Mouse (Mus musculus) forebrain, embryonic 14.5 days (tissue): Measurements from ENCODE around the gene Hyal6. TPM values are rescaled to one million over a fixed set of nuclear protein-coding genes. Genes with fewer than 3 reads are reported as not detected.

Experiments used
- ATAC-seq: fragments of 200-750 bp; cut with Nextera tagmentation; 2 replicates; pipeline ENCODE4 v1.8.0; 2017; ENCODE audit warnings: mild to moderate bottlenecking, moderate library complexity
- DNase-seq: peaks from one replicate; pipeline ENCODE4 v3.0.0-alpha.2; 2015; ENCODE audit warnings: low spot score
- H3K27ac ChIP-seq: fragments of 300-500 bp; sonication (generic); 2 replicates; pipeline ENCODE4 v1.5.1; 2014; ENCODE audit warnings: low read depth, mild to moderate bottlenecking, control low read depth, low read length, moderate library complexity
- H3K27me3 ChIP-seq: fragments of 300-500 bp; sonication (generic); replicated peaks from 2 replicates; pipeline ENCODE4 v1.6.1; 2014; ENCODE audit warnings: low read length, control low read depth, mixed read lengths; ENCODE audit not compliant: control insufficient read depth, insufficient read depth
- H3K36me3 ChIP-seq: fragments of 300-500 bp; sonication (generic); 2 replicates; pipeline ENCODE4 v1.6.1; 2014; ENCODE audit warnings: low read length, control low read depth; ENCODE audit not compliant: control insufficient read depth, insufficient read depth
- H3K4me1 ChIP-seq: fragments of 300-500 bp; sonication (generic); 2 replicates; pipeline ENCODE4 v1.6.1; 2014; ENCODE audit warnings: antibody characterized with exemption, low read length, control low read depth; ENCODE audit not compliant: control insufficient read depth, insufficient read depth
- H3K4me2 ChIP-seq: fragments of 300-500 bp; sonication (generic); 2 replicates; pipeline ENCODE4 v1.6.1; 2014; ENCODE audit warnings: mild to moderate bottlenecking, control low read depth, low read length
- H3K4me3 ChIP-seq: fragments of 300-500 bp; sonication (generic); 2 replicates; pipeline ENCODE4 v1.5.1; 2014; ENCODE audit warnings: low read depth, low read length, control low read depth
- H3K9ac ChIP-seq: fragments of 300-500 bp; sonication (generic); 2 replicates; pipeline ENCODE4 v1.6.1; 2014; ENCODE audit warnings: mild to moderate bottlenecking, low read length, control low read depth, moderate library complexity
- H3K9me3 ChIP-seq: fragments of 300-500 bp; sonication (generic); replicated peaks from 2 replicates; pipeline ENCODE4 v1.6.1; 2016; ENCODE audit warnings: low read length, control low read depth, mixed read lengths; ENCODE audit not compliant: control insufficient read depth
- WGBS: fragments of 180-500 bp; shearing (Covaris S2); extraction: QIAGEN DNeasy Blood & Tissue Kit; methylation state at CpG from one replicate; pipeline ENCODE4 v1.1.7; 2014; 5-methylcytosine and 5-hydroxymethylcytosine counted together
- polyA plus RNA-seq: library from polyadenylated mRNA; unstranded; fragments of >200 nt; fragmentation: Nextera tagmentation; extraction: Ambion mirVana; gene quantifications from 2 replicates; pipeline ENCODE4 v1.2.1, GENCODE M21; 2014

Gene Hyal6
- polyA plus RNA-seq, 1 experiment from 2014 or later, result not detected

GRCm38 (mm10) chr6:24734565-24734964 is 1.5 kb downstream of the Hyal6 start:
- Histone ChIP-seq H3K4me1 (no peaks in the 10 kb centered on the region), H3K9ac (no peak overlapping the region), H3K27ac (no peak overlapping the region), H3K4me2 (no peak overlapping the region), H3K27me3 (no peaks in the 10 kb centered on the region), H3K4me3 (no peak overlapping the region), H3K9me3 (no peaks in the 10 kb centered on the region), H3K36me3 (no peaks in the 10 kb centered on the region)
- DNase-seq, result no peak
- ATAC-seq, result no peak
- WGBS, result 90% methylated on average over 6 of the region's 6 CpGs

DNA sequence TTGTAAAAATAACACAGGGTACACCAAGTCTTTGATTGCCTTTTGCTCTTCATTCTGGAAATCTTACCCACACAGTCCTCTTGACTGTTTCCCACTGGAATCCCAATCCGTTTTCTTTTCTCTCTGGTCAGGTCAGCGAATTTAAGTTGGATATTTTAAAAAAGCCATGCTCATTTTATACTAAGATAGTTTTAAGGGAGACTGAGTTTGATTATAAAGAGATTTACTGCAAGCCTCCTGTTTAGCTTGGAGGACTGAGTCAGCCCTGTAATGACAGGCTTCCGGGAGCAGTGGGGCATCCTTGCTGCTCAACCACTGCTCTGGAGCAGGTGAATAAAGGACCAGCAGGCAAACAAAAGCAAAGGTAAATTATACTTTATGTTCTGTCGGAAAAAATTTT is 15.0 kb downstream of the Hyal6 start, which contains the start of gene Hyal4:
TSS of gene Hyal4 (plus strand) at position 301 of the 400 bp plus-strand sequence.
- H3K36me3 ChIP-seq, result no peaks in the 10 kb centered on the region
- H3K27me3 ChIP-seq, result no peaks in the 10 kb centered on the region
- DNase-seq (no peak), ATAC-seq (no peak)
- H3K9ac ChIP-seq, result no peak within 1 kb of the TSS
- no peaks in the 10 kb centered on the region for H3K4me1 ChIP-seq
- H3K27ac ChIP-seq, result no peak within 1 kb of the TSS
- no peak within 1 kb of the TSS for H3K4me2 ChIP-seq
- 89% methylated on average over 4 of the region's 4 CpGs for WGBS
- no peaks in the 10 kb centered on the region for H3K9me3 ChIP-seq
- H3K4me3 ChIP-seq, result no peak within 1 kb of the TSS

DNA sequence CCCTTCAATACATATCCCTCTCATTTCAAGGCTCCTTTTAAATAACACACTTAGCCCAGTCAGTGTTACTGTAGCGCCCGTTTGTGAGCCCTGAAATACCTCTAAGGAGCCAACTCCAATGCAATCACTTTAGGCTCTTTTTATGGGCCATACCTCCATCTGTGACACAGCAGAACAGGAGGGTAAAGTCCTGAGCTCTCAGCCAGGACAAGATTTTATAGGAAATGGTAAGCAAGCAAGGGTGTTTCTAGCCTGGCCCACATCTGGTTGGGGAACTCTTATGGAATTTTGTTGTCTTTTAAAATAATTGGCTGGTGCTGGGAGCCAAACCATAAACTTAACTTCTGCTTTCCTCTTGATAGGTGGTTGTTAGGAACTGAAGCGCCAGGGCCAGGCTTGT is 26.2 kb downstream of the Hyal6 start:
- Histone ChIP-seq H3K9ac (no peak overlapping the region), H3K36me3 (no peaks in the 10 kb centered on the region), H3K4me1 (no peaks in the 10 kb centered on the region), H3K4me2 (no peak overlapping the region), H3K9me3 (no peaks in the 10 kb centered on the region), H3K27me3 (no peaks in the 10 kb centered on the region), H3K27ac (no peak overlapping the region), H3K4me3 (no peak overlapping the region)
- ATAC-seq (no peak), DNase-seq (no peak)
- WGBS, result 85% methylated on average over 3 of the region's 3 CpGs

DNA sequence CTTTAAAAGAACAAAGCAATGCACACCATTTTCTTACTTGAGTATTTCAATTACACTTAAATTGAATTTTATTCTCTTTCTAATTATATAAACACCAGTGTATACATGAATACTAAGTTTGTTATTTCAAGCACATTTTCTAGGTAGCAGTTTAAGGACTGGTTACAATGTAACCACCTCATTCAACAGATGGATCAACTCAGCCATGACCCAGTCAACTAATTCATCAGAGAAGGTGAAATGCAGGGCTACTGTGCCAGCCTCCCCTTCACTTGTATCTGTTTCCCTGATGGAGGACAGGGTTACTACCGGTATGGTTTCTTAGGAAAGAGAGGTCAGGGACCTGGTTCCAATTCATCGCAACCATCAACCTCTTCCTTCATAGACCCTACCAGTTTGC is 33.2 kb downstream of the Hyal6 start:
- Histone ChIP-seq H3K4me3 (no peak overlapping the region), H3K4me1 (no peaks in the 10 kb centered on the region), H3K4me2 (no peak overlapping the region), H3K9ac (no peak overlapping the region), H3K27me3 (no peaks in the 10 kb centered on the region), H3K27ac (no peak overlapping the region), H3K36me3 (no peaks in the 10 kb centered on the region), H3K9me3 (no peaks in the 10 kb centered on the region)
- no peak for ATAC-seq
- no peak for DNase-seq
- WGBS, result 94% methylated on average over 2 of the region's 2 CpGs

DNA sequence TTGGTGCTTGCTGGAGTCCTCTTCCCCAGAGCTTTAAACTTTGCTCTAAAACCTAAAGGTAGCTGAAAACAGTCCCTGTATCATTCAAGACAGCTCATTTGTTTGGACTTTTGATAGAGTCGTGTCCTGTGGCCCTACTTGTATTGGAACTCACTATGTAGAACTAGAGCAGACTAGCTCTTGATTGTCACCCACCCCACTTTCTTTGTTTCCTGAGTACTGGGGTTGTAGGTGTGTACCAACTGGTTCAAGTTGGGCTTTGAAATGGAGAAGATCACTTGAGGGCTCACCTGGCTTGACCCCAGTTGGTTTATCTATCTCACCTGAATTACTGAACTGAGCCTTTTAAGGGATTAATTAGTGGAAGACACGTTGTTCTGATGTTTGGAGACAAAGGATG is 46.1 kb downstream of the Hyal6 start:
- WGBS, result 50% methylated on average over 2 of the region's 2 CpGs
- H3K36me3 ChIP-seq, result no peaks in the 10 kb centered on the region
- H3K4me3 ChIP-seq, result no peak overlapping the region
- H3K27ac ChIP-seq, result no peak overlapping the region
- no peak overlapping the region for H3K9ac ChIP-seq
- no peaks in the 10 kb centered on the region for H3K27me3 ChIP-seq
- DNase-seq (no peak), ATAC-seq (no peak)
- H3K4me2 ChIP-seq, result no peak overlapping the region
- no peaks in the 10 kb centered on the region for H3K9me3 ChIP-seq
- H3K4me1 ChIP-seq, result no peaks in the 10 kb centered on the region

GRCm38 (mm10) chr6:24790888-24791287 is 57.8 kb downstream of the Hyal6 start, which contains the start of gene Spam1:
Spam1 (plus strand) TSS chr6:24791188.
- Histone ChIP-seq H3K4me1 (no peaks in the 10 kb centered on the region), H3K27ac (no peak within 1 kb of the TSS), H3K4me2 (no peak within 1 kb of the TSS), H3K36me3 (no peaks in the 10 kb centered on the region), H3K9ac (no peak within 1 kb of the TSS), H3K9me3 (no peaks in the 10 kb centered on the region), H3K4me3 (no peak within 1 kb of the TSS), H3K27me3 (no peaks in the 10 kb centered on the region)
- ATAC-seq, result no peak
- DNase-seq, result no peak

Other genes starting within 250 kb of the Hyal6 start
- gene Iqub, start 218.2 kb upstream of the Hyal6 start, polyA plus RNA-seq, result 2.0 and 2.1 TPM in 2 replicates
- gene Ndufa5, start 205.2 kb upstream of the Hyal6 start, polyA plus RNA-seq, result 308 and 346 TPM in 2 replicates
- gene Asb15, start 205.1 kb upstream of the Hyal6 start, polyA plus RNA-seq, result 0.06 TPM in 1 of 2 replicates, not detected in the other
- gene Lmod2, start 135.5 kb upstream of the Hyal6 start, polyA plus RNA-seq, result not detected in 2 replicates
- 38.4 and 46.6 TPM in 2 replicates for gene Wasl, start 68.2 kb upstream of the Hyal6 start, polyA plus RNA-seq
- gene Hyal4, start 15.1 kb downstream of the Hyal6 start, polyA plus RNA-seq, result not detected in 2 replicates
- gene Spam1, start 57.9 kb downstream of the Hyal6 start, polyA plus RNA-seq, result not detected in 2 replicates
- not detected in 2 replicates for gene Hyal5, start 124.8 kb downstream of the Hyal6 start, polyA plus RNA-seq
- gene Tmem229a, start 223.1 kb downstream of the Hyal6 start, polyA plus RNA-seq, result 1.7 and 2.3 TPM in 2 replicates